Mouse (Mus musculus) layer of hippocampus, adult 9-11 months (tissue): ENCODE data around the gene Pknox1.

ENCODE experiments used
- DNase-seq: peaks from one replicate; pipeline ENCODE4 v3.0.0; 2022

Pknox1 gene

GRCm38 (mm10) chr17:31655366-31655765, 90.8 kb downstream of the Pknox1 start:
- DNase-seq: no peak

DNA sequence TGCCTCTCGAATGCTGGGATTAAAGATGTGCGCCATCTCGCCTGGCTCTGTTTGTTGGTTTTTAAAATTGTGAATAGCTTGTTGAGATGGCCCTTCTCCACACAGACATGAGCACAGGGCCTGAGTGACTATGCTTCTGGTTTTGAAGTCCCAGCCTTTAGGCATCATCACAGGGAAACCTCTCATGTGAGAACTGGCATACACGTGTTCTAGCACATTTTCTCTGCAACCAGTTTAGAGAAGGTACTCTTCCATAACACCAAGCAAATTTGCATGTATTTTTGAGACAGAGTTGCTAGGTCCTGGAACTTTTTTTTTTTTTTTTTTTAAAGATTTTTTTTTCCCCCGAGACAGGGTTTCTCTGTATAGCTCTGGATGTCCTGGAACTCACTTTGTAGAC, 92.1 kb downstream of the Pknox1 start:
- DNase-seq: no peak
